Mouse (Mus musculus) brain, embryonic 14.5 days (tissue): ENCODE results near the gene Gtf2f1. TPM values are rescaled to one million over a fixed set of nuclear protein-coding genes. Genes with fewer than 3 reads are reported as not detected.

Experiments
- DNase-seq: peaks from one replicate; pipeline ENCODE4 v3.0.0-alpha.2; 2011; ENCODE audit warnings: low read depth
- CTCF ChIP-seq: fragments of 200-500 bp; IDR thresholded peaks from 2 replicates; pipeline ENCODE4 v1.5.1; 2012; ENCODE audit warnings: inconsistent platforms, mild to moderate bottlenecking, moderate library complexity, borderline replicate concordance; ENCODE audit not compliant: insufficient read depth, insufficient read length; ENCODE audit errors: extremely low read depth
- POLR2A ChIP-seq: fragments of 200-500 bp; IDR thresholded peaks from 2 replicates; pipeline ENCODE4 v1.6.1; 2012; ENCODE audit warnings: mild to moderate bottlenecking, inconsistent platforms, borderline replicate concordance; ENCODE audit not compliant: poor library complexity, insufficient read depth, insufficient read length, severe bottlenecking; ENCODE audit errors: extremely low read depth
- polyA plus RNA-seq: library from polyadenylated mRNA; depleted of rRNA; stranded (reverse); fragments of >200 nt; gene quantifications from 2 replicates; pipeline ENCODE4 v1.2.3, GENCODE M21; 2012

Gene Gtf2f1
- polyA plus RNA-seq, 1 experiment: 64.6 TPM

DNA sequence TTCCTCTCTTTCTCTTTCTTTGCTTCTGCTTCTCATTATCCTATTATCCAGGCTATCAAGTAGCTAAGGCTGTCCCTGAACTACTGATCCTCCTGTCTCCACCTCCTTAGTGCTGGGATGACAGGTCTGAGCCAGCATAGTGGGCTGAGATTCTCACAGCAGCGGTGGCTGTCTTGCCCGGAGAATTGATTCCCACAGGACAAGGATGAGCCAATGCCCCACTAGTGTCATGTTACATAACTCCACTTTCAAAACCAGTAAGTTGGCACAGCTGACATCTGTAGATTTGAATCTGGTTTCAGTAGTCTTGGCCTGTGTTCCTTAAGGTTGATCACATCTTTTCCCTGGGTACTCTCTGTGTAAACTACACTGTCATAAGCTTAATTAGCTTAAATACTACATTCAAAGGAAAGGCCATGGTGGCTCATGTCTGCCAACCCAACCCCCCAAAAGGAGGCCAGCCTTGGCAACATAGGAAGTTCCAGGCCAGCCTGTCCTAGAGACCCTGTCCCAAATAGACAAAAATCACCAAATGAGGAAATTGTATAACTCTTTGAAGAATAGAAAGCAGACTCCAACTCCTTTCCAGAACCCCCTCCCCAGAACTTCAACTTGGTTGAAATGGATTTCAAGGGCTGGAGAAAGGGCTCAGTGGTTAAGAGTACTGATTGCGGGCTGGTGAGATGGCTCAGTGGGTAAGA, 24.8 kb downstream of the Gtf2f1 start:
- TF ChIP-seq POLR2A: no peak
- no peak for DNase-seq

DNA sequence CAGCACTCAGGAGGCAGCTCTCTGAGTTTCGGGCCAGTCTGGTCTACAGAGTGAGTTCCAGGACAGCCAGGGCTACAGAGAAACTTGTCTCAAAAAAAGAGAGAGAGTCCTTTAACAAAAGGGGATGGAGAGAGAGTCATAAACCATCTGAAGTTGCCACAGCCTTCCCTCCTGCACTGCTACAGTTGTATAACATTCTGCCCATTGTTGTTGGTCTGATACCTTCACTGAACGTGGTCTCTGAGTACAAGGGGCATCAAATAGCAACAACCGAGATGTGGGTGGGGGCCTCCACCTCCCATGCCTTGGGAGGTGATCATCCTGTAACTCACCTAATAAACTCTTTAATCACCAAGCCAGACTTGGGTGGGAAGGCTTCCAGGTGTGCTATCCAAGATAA, 25.4 kb downstream of the Gtf2f1 start:
- TF ChIP-seq POLR2A (no peak), CTCF (no peak)
- no peak for DNase-seq

DNA sequence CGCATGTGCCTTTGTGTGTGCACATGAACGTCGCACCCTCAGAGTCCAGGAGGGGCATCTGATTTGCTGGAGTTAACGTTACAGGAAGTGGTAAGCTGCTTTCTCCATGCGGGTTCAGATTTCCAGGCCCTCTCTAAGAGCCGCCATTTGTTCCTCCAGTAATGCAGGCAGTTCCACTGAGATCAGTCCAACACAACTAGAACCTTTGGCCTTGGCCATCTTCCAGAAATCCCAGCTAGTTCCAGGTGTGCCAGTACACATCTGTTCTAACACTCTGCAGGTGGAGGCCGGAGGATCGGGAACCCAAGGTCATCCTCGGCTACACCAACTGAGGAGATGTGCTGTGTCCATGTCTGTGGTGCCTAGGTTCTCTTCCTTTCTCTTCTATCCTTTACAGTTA, 26.2 kb downstream of the Gtf2f1 start:
- TF ChIP-seq POLR2A (no peak), CTCF (no peak)
- no peak for DNase-seq

DNA sequence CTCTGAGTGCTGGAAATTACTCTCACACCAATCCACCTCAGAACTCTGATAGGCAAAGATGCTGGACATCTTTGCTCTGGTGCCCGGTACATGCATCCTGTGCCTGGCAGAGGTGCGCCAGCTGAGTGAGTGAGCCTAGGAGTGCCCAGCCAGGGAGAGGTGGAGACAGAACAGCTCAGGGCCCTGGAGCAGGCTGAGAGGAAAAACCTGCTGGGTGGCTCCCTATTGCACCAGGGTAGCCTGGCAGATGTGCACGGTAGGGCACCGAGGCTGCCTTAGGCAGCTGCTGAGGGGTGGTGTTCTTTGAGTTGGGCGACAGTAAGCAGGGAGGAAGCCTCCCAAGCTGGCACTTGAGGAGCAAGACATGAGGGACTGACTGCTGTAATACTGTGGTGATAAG, 29.1 kb downstream of the Gtf2f1 start, which contains the start of gene Acer1:
TSS of gene Acer1 (minus strand) at position 114 of the 400 bp plus-strand sequence.
- no peak for DNase-seq
- no peak for TF ChIP-seq CTCF
- TF ChIP-seq POLR2A: no peak

DNA sequence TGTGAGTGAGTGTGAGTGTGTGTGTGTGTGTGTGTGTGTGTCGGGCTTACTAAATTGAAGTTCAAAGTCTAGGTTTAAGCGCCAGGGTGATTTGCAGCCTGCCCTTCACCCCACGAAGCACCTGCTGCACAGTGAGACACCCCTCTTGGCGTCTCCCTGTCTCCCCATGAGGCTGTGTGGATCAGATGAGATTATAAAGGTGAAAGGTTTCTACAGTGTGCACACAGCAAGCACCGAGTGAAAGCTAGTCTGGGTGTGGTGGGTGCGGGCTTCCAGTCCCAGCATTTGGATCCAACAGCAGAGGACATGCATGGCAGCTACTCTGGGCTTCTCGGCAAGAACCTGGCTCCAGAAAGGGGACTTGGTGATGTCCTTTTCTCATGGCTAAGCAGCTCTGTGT, 30.0 kb downstream of the Gtf2f1 start:
- TF ChIP-seq POLR2A (no peak), CTCF (no peak)
- DNase-seq: no peak

DNA sequence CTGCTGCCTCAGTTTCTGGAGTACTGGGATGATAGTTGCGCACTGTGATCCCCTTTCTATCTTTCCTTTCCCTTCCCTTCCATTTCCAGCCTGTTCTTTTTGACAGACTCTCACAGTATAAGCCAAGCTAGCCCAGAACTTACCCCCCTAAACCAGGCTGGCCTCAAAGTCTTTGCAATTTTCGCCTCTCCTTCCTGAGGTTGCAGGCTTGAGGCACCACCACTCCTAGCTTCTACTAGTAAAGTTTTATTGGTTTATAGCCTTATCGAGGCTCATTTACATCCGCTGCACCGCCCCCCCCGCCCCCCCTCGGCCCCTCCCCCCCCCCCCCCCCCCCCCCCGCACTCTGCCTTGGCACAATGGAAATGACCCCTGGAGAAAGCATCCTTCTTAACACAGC, 31.6 kb downstream of the Gtf2f1 start:
- TF ChIP-seq POLR2A (no peak), CTCF (no peak)
- no peak for DNase-seq

DNA sequence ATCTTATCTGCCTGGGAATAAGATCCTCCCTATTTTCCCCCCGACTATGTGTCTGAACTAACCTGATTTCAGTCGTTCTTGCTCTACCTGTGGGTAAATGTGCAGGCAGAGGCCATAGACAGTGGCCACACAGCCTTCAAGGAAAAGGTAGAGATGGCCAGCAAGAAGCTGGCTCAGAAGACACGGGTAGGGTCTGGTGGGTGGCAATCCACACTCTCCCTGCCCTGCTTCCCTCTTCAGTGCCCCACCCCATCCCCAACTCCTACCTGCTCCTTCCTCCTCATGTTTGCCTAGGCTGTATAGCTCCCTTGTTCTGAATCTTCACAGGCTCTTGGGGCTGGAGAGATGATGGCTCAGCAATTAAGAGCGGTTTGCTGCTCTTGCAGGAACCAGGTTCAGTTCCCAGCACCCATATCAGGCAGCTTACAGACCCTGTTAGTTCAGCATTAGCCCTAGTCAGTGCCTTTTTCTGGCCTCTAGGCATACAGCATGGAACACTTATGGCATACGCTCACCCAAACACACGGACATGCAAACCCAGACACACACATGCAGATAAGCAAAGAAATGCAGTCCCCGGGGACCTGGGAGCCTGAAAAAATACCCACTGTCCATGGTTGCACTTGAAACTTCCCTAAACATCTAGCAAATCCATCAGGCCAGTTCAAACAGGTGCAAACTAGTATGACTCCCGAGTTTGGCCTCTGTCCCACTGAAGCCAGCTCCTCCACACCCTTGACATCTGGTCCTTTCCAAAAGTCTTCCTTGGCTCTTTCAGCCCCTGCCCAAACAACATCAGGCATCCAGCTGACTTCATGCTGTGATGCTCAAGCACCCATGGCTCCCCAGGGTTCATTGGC, 34.3 kb downstream of the Gtf2f1 start:
- DNase-seq: no peak

DNA sequence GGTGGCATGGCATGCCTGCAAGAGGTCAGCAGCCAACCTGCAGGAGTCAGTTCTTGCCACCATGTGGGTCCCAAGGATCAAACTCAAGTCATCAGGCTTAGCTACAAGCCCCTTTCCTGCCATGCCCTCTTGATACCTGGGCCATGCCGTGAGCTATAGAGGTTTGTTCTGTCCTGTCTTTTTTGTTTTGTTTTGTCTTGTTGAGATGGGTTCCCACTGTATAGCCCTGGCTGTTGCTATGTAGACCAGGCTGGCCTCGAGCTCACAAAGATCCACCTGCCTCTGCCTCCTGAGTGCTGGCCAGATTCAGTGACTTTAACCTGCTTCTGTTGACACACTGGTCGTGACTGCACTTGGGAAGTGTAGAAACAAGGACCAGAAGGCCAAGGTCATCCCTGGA, 35.7 kb downstream of the Gtf2f1 start:
- DNase-seq: no peak
- TF ChIP-seq POLR2A: no peak

More for the DNA sequence above, 34.3 kb downstream of the Gtf2f1 start:
- TF ChIP-seq CTCF: no peak
- TF ChIP-seq POLR2A: no peak

DNA sequence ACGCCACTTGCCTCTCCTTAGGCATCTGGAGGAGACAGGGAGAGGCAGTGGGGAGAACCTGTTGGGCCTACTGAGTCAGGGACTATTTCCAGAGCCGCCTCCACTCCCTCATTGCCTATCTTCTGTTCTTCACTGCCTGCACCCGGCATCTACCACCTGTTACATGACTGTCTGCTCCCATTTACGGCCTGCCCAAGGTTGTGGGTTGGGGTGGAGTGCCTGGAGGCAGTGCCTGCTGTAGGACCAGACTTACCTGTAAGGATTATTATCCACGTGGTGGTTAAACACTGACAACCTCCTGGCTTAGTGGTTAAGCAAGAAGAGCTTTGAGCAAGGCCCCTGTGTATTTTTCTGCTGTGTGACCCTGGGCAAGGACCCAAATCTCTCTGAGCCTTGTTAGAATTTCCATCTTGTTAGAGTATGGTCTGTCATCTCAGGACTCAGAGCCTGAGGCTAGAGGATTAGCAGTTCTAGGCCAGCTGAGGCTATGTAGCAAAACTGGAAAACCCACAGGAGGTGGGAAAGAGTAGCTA, 36.3 kb downstream of the Gtf2f1 start:
- DNase-seq: no peak
- TF ChIP-seq CTCF: no peak

DNA sequence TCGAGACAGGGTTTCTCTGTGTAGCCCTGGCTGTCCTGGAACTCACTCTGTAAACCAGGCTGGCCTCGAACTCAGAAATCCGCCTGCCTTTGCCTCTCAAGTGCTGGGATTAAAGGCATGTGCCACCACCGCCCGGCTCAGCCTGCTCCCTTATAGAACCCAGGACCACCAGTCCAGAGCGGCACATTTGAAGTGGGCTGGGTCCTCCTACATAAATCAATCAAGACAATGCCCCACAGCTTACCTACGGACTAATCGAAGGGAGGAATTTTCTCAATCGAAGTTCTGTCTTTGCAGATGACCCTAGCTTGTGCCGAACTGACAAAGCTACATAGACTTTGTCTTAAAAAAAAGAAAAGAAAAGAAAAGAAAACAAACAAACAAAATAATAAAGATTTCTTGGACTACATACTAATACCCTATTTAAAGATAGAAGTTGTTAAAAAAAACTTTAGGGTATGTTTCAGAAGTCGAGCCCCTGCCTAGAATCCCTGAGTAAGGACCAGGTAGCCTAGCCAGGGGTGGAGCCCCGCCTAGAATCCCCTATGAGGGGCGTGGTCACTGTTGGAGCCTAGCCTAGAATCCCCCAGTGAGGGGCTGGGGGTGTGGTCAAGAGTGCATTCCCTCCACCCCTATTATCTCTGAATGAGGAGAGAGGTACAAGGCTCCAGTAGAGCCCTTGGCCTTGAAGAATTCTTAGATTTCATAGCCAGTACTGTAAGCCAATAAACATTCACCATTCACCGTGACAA, 37.0 kb downstream of the Gtf2f1 start:
- DNase-seq: no peak
- TF ChIP-seq CTCF: no peak
- no peak for TF ChIP-seq POLR2A

DNA sequence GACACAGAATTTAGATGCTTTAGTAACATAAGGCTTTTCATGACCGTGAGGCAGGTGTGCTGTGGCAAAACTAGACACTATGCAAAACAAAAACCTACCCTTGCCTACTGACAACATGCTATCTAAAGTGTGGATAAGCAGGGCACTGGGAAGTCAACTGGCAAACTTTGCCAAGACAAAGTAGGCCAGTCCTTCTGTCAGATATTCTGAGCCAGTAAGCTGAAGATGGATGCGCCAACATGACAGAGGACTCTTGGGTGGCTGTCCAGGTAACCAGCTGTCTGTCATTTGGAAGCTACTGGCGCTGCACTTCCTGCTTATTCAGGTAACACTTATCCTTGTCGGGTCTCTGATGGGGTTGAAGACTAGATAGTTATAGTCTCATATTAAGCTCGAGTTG, 41.0 kb downstream of the Gtf2f1 start:
- TF ChIP-seq CTCF (no peak), POLR2A (no peak)
- no peak for DNase-seq

DNA sequence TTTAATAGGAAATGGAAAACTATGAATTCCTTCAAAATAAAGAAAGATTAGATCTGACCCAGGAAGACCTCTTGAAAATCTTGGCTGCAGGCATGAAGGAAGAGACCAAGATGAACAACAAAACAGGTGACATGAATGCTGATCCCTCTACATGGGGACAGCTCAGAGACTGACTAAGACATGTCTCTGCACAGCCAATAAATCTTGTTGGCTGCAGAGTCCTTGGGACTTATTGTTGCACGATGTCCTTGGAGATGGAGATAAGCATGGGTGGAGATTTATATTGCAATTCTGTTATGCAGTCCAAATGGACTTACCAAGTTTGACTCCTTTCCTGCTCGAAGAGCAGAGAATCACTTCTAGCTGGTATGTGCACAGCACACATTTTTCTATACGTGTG, 41.8 kb downstream of the Gtf2f1 start:
- DNase-seq: no peak
- no peak for TF ChIP-seq POLR2A
- TF ChIP-seq CTCF: no peak

DNA sequence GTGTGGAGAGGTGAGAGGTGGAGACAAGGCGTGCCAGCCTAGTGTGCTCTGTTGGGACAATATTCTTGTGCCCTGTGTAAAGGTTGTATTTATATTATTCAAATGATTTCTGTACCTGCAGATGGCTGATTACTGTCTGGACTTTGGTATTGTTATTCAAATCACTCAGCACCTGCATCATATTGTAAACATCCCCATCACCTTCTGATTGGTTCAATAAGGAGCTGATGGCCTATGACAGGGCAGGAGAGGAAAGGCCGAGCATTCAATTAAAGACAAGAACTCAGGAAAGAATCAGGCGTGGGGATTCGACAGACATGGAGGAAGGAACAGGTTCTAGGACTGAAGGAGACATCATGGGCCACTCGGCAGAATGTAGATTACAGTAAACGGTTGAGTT, 47.4 kb downstream of the Gtf2f1 start:
- TF ChIP-seq CTCF: no peak
- TF ChIP-seq POLR2A: no peak
- no peak for DNase-seq
